Mouse (Mus musculus) kidney, embryonic 16.5 days (tissue): ENCODE measurements around the gene Mmp19. TPM values are rescaled to one million over a fixed set of nuclear protein-coding genes. Genes with fewer than 3 reads are reported as not detected.

Experiments used
- ATAC-seq: fragments of 200-750 bp; cut with Nextera tagmentation; 2 replicates; pipeline ENCODE4 v1.8.0; 2017; ENCODE audit warnings: moderate TSS enrichment; ENCODE audit not compliant: low FRiP score, low TSS enrichment
- H3K27ac ChIP-seq: fragments of 300-500 bp; sonication (generic); 2 replicates; pipeline ENCODE4 v1.5.1; 2014; ENCODE audit warnings: low read length
- H3K27me3 ChIP-seq: fragments of 300-500 bp; sonication (generic); 2 replicates; pipeline ENCODE4 v1.6.1; 2014; ENCODE audit warnings: low read length, control low read depth, mixed read lengths; ENCODE audit not compliant: insufficient read depth
- H3K36me3 ChIP-seq: fragments of 300-500 bp; sonication (generic); 2 replicates; pipeline ENCODE4 v1.6.1; 2014; ENCODE audit warnings: low read length, control low read depth, mixed read lengths; ENCODE audit not compliant: insufficient read depth
- H3K4me1 ChIP-seq: fragments of 300-500 bp; sonication (generic); 2 replicates; pipeline ENCODE4 v1.6.1; 2014; ENCODE audit warnings: low read length, control low read depth, mixed read lengths; ENCODE audit not compliant: insufficient read depth
- H3K4me2 ChIP-seq: fragments of 300-500 bp; sonication (generic); replicated peaks from 2 replicates; pipeline ENCODE4 v1.6.1; 2014; ENCODE audit warnings: low read depth, low read length
- H3K4me3 ChIP-seq: fragments of 300-500 bp; sonication (generic); 2 replicates; pipeline ENCODE4 v1.5.1; 2014; ENCODE audit warnings: mild to moderate bottlenecking, low read length
- H3K9ac ChIP-seq: fragments of 300-500 bp; sonication (generic); replicated peaks from 2 replicates; pipeline ENCODE4 v1.6.1; 2014; ENCODE audit warnings: low read length
- H3K9me3 ChIP-seq: fragments of 300-500 bp; sonication (generic); 2 replicates; pipeline ENCODE4 v1.6.1; 2016; ENCODE audit warnings: low read length, control low read depth
- WGBS: fragments of 180-500 bp; shearing (Covaris S2); extraction: QIAGEN DNeasy Blood & Tissue Kit; methylation state at CpG from one replicate; pipeline ENCODE4 v1.1.7; 2014; 5-methylcytosine and 5-hydroxymethylcytosine counted together
- polyA plus RNA-seq: library from polyadenylated mRNA; unstranded; fragments of >200 nt; fragmentation: Nextera tagmentation; extraction: Ambion mirVana; gene quantifications from 2 replicates; pipeline ENCODE4 v1.2.1, GENCODE M21; 2015

The Mmp19 gene
- polyA plus RNA-seq, 1 experiment from 2014 or later: 0.89 TPM

DNA sequence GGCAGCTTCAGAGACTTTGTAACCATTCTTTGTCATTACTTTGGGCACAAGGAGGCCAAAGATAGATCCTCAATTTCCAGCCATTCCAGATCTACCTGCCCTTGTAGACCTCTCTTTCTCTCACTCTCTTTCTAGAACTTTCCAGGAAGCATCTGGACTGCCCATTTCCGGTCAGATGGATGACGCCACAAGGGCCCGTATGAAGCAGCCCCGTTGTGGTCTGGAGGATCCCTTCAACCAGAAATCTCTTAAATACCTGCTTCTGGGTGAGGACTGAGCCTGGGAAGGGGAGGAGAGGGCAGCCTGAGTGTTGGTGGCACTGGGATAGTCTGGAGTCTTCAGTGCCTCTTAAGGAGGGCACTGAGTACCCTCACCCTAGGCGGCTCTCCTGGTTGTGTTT, 3.7 kb downstream of the Mmp19 start:
- no peak overlapping the region for H3K9ac ChIP-seq
- 85% methylated on average over 5 of the region's 5 CpGs for WGBS
- H3K27ac ChIP-seq: no peak overlapping the region
- no peak for ATAC-seq
- H3K4me2 ChIP-seq: no peak overlapping the region
- H3K36me3 ChIP-seq: no peaks in the 10 kb centered on the region
- no peak overlapping the region for H3K4me3 ChIP-seq
- no peaks in the 10 kb centered on the region for H3K9me3 ChIP-seq
- H3K4me1 ChIP-seq: no peaks in the 10 kb centered on the region
- H3K27me3 ChIP-seq: no peaks in the 10 kb centered on the region

DNA sequence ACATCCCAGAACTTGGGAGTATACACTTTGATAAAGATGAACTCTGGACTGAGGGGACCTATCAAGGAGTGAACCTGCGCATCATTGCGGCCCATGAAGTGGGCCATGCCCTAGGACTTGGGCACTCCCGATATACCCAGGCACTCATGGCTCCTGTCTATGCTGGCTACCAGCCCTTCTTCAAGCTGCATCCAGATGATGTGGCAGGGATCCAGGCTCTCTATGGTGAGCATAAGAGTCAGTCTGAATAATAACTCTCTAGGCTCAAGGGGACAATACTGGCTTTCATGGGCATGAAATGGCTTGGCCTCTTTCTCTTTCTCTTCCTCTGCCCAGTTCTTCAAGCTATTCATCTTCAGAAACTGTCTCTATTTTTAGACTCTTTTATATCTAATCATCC, 4.9 kb downstream of the Mmp19 start:
- Histone ChIP-seq H3K36me3 (0 out of 2 replicates have a peak, but pooled peaks cover 4% of the 10 kb centered on the region), H3K9me3 (no peaks in the 10 kb centered on the region), H3K9ac (no peak overlapping the region), H3K27ac (no peak overlapping the region), H3K4me2 (no peak overlapping the region), H3K4me1 (no peaks in the 10 kb centered on the region), H3K4me3 (no peak overlapping the region), H3K27me3 (no peaks in the 10 kb centered on the region)
- ATAC-seq: no peak
- 97% methylated on average over 3 of the region's 3 CpGs for WGBS

DNA sequence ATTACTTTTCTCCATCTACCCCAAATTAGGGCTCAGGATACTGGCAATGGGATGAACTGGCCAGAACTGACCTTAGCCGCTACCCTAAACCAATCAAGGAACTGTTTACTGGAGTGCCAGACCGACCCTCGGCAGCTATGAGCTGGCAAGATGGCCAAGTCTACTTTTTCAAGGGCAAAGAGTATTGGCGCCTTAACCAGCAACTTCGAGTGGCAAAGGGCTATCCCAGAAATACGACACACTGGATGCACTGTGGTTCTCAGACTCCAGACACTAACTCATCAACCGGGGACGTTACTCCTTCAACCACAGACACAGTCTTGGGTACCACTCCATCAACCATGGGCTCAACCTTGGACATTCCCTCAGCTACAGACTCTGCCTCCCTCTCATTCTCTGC, 8.0 kb downstream of the Mmp19 start:
- H3K36me3 ChIP-seq: peaks cover 9% of the 10 kb centered on the region; the same call in 1 of the 2 replicates
- H3K27ac ChIP-seq: no peak overlapping the region
- no peak overlapping the region for H3K9ac ChIP-seq
- no peak overlapping the region for H3K4me2 ChIP-seq
- H3K27me3 ChIP-seq: no peaks in the 10 kb centered on the region
- H3K4me1 ChIP-seq: peaks cover 11% of the 10 kb centered on the region
- no peaks in the 10 kb centered on the region for H3K9me3 ChIP-seq
- ATAC-seq: no peak
- H3K4me3 ChIP-seq: no peak overlapping the region
- 96% methylated on average over 8 of the region's 8 CpGs for WGBS

DNA sequence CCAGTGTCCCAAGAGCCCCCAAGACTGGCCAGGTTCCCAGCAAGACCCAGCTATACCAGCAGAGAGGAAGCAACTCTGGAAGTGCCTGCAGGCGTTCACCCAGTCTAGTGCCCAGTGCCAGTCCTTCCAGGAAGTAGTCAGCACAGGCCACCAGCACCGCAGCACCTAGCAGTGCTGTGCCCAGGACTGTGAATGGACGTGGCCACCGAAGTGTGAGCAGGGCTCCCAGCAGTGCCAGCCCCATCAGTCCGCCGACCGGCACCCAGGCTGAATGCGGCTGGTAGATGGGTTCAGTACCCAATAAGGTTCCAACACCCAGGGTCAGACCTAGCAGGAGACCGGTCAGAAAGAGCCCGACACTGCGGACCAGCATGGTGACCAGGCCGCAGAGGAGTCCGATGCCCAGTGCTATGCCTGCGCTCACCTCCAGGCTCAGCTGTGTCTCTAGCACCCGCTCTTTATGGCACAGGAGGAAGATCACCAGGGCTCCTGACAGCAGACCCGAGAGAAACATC, 11.3 kb downstream of the Mmp19 start:
- WGBS: 91% methylated on average over 16 of the region's 16 CpGs
- no peak overlapping the region for H3K9ac ChIP-seq
- ATAC-seq: no peak
- no peak overlapping the region for H3K27ac ChIP-seq
- peaks cover 16% of the 10 kb centered on the region for H3K36me3 ChIP-seq
- no peaks in the 10 kb centered on the region for H3K27me3 ChIP-seq
- no peak overlapping the region for H3K4me3 ChIP-seq
- no peaks in the 10 kb centered on the region for H3K9me3 ChIP-seq
- no peak overlapping the region for H3K4me2 ChIP-seq
- peaks cover 25% of the 10 kb centered on the region for H3K4me1 ChIP-seq

DNA sequence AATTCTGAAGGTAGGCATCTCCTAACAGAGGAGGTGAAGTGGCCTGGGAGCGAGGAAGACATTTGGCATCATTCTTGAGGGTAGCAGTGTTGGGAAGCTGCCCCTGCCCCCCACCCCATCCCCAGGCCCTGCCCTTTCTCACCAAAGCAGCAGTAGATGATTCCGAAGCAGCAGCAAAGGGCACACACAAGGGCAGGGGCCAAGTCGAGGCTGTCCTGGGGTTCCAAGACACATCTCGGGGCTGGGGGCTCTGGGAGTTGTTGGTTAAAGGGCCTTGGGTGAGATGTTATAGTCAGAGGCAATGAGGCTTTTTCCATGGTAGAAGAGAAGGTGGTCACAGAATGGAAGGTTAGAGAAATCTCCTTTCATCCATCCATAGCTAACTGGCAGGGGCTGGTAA, 12.2 kb downstream of the Mmp19 start:
- 56% methylated on average over 4 of the region's 4 CpGs for WGBS
- no peaks in the 10 kb centered on the region for H3K9me3 ChIP-seq
- ATAC-seq: no peak
- H3K36me3 ChIP-seq: peaks cover 21% of the 10 kb centered on the region
- peak overlapping the region; percentile 69 for H3K4me3 ChIP-seq
- H3K27me3 ChIP-seq: no peaks in the 10 kb centered on the region
- H3K27ac ChIP-seq: peak overlapping the region; percentile 98; the same call in 1 of the 2 replicates
- peak overlapping the region; percentile 95 for H3K4me2 ChIP-seq
- H3K4me1 ChIP-seq: peaks cover 35% of the 10 kb centered on the region
- peak overlapping the region; percentile 96 for H3K9ac ChIP-seq

DNA sequence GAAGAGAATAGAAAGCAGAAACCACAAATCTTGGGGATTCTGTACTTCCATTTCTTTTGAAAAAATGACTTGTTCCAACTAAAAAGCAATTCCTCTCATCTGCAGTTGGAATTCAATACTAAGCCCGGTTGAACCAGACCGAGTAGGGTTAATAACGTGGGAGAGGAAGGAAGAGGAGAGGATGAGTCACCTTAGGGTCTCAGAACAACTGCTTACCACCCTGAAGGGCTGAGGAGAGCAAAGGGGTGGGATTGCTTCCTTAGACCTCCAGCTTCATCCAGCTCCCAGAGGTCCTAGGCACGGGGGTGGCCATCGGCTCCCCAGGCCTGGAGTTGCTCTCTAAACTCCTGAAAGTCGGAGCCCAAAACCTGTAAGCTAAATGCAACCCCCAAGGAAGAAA, 12.7 kb downstream of the Mmp19 start:
- Histone ChIP-seq H3K36me3 (peaks cover 21% of the 10 kb centered on the region), H3K27me3 (no peaks in the 10 kb centered on the region), H3K4me1 (peaks cover 39% of the 10 kb centered on the region), H3K9me3 (no peaks in the 10 kb centered on the region), H3K9ac (peak overlapping the region; percentile 96), H3K27ac (peak overlapping the region; percentile 98), H3K4me2 (peak overlapping the region; percentile 95), H3K4me3 (peak overlapping the region; percentile 69)
- 2% methylated on average over 6 of the region's 6 CpGs for WGBS
- ATAC-seq: no peak

DNA sequence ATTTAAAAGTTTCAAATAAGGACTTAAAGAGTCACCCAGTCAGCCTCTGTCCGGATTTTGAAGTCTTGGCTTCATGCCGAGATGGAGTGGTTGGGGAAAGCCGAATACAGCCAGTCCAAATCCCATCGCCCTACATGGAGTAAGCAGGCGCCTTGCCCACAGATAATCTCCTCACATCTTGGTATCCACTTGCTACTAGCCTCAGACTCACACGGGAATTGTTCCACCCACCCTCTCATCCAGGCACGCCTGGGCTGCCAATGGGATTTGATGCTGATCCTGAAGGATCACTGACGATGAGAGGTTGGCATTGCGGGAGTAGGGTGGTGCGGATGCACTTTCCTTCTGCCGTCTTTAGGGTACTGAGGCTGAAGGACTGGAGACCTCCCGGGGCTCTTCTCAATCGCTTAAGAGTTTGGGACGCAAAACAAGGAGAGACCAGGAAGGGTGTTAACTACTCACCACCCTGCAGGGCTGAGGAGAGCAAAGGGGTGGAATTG, 13.1 kb downstream of the Mmp19 start, which contains the start of gene Dnajc14:
TSS of gene Dnajc14 (plus strand) at position 292 of the 500 bp plus-strand sequence.
- Histone ChIP-seq H3K4me1 (peaks cover 43% of the 10 kb centered on the region), H3K4me3 (peak within 1 kb of the TSS; percentile 69), H3K9ac (peak within 1 kb of the TSS; percentile 96), H3K36me3 (peaks cover 24% of the 10 kb centered on the region), H3K4me2 (peak within 1 kb of the TSS; percentile 95), H3K27me3 (no peaks in the 10 kb centered on the region), H3K9me3 (no peaks in the 10 kb centered on the region), H3K27ac (peak within 1 kb of the TSS; percentile 98)
- WGBS: 1% methylated on average over 14 of the region's 14 CpGs
- ATAC-seq: peak; percentile 6

DNA sequence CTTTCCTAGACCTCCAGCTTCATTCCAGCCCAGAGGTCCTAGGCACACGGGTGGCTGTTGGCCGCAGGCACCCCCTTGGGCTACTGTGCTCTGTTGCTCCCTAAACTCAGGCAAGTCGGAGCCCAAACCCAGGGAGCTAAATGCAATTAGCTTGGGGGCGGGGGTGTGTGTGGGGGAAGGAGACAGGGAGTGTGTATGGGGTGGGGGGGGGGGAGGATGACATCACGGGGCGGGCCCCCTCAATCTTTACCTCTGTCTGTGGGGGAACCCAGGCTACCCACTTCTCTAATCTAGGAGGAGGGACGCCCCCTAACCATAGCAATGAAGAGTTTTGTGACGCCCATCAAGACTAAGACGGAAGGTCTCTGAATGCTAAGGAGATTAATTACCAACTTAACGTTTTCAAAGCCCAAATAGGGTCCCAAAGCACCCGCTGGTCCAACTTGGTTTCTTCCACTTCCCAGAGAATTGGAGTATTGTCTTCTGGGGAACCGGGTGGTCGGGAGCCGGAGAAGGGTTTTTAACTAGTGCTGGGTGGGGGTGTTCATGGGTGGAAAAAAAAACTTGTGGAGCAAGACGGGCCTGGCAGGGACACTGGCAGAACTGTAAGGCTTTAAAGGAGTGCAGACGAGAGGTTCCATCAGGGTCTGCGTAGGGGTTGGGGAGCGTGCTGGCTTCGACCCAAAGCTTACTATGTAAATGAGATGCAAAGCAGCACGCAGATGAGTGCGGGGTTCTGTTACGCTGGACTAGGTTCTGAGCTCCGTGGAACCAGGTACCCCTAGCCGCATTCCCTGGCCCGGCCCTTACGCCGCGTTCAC, 13.8 kb downstream of the Mmp19 start, which contains the start of gene Tmem198b:
TSS of gene Tmem198b (minus strand) at position 100 of the 821 bp plus-strand sequence.
- peak within 1 kb of the TSS; percentile 98 for H3K27ac ChIP-seq
- H3K4me2 ChIP-seq: peak within 1 kb of the TSS; percentile 95
- H3K9me3 ChIP-seq: no peaks in the 10 kb centered on the region
- H3K27me3 ChIP-seq: no peaks in the 10 kb centered on the region
- H3K36me3 ChIP-seq: peaks cover 27% of the 10 kb centered on the region
- peaks cover 48% of the 10 kb centered on the region for H3K4me1 ChIP-seq
- peak within 1 kb of the TSS; percentile 69 for H3K4me3 ChIP-seq
- ATAC-seq: peak; percentile 64; the same call in 1 of the 2 replicates
- H3K9ac ChIP-seq: peak within 1 kb of the TSS; percentile 96
- WGBS: under 1% methylated on average over 28 of the region's 28 CpGs

DNA sequence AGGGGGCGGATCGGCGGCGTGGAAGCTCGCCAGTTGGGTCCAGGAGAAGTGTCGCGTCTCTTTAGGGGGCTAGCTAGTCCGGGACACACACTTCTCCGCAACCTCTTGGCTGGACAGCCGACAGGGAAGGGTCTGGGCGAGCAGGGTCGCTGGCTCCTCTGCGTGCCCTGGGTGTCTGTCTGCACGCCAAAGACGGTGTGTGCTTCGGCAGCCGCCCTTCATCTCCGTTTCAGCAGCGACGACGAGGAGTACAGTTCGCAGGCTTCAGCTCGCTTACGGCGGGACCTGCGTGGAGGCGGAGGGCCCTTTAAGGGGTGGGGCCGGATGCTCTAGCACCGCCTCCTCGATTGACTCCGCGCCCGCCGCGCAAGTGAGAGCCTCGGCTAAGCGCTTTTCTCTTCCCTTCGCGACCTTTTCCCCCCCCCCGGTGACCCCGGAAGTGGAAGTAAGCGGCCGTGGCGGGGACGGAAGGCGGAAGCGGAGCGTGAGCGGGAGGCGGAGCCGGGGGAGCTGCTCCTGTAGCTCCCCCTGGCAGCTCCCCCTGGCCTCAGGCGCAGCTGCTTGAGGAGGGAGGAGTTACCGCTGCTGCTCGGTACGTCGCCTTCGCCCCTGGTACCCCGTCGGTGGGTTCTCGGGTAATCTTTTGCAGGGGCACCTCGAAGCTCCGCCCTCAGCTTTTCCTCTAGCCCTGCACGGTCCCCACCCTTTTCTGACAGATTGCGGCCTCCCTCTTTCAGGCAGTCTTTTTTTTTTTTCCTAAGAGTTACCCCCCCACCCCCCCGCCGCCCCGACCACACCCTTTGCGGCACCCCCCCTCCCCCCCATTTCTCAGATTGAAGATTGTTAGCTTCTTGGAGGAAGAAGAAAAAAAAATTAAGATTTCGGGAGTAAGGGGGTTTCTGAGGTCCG, 14.6 kb downstream of the Mmp19 start:
- Histone ChIP-seq H3K9me3 (no peaks in the 10 kb centered on the region), H3K36me3 (peaks cover 27% of the 10 kb centered on the region), H3K9ac (peak overlapping the region; percentile 96), H3K27ac (peak overlapping the region; percentile 98), H3K4me2 (peak overlapping the region; percentile 95), H3K27me3 (no peaks in the 10 kb centered on the region), H3K4me3 (peak overlapping the region; percentile 69), H3K4me1 (peaks cover 52% of the 10 kb centered on the region)
- peak; percentile 93 for ATAC-seq
- under 1% methylated on average over 70 of the region's 70 CpGs for WGBS
